Mouse (Mus musculus): ENCODE results near the gene Dock11. TPM values are rescaled to one million over a fixed set of nuclear protein-coding genes. Genes with fewer than 3 reads are reported as not detected.

Gene Dock11
- polyA plus RNA-seq (2012; fragmentation: generic; extraction: Trizol) = 2.2 TPM
- long read RNA-seq, experiment 1, partial matches to known transcripts = 1 of 1 reads
- long read RNA-seq, experiment 1, other reads (novel, unspliced or antisense) = 0 of 1 reads
- long read RNA-seq, experiment 2, full-length matches to known transcripts = 6 of 15 reads
- long read RNA-seq, experiment 2, partial matches to known transcripts = 3 of 15 reads
- long read RNA-seq, experiment 2, other reads (novel, unspliced or antisense) = 6 of 15 reads

- Histone ChIP-seq H3K27me3 (ENCODE audit: control insufficient read depth, insufficient read depth, insufficient read length) (no peaks in the 10 kb centered on the region), H3K36me3 (ENCODE audit: control insufficient read depth, insufficient read depth) (no peaks in the 10 kb centered on the region), H3K79me3 (ENCODE audit: low read depth) (no peaks in the 10 kb centered on the region), H3ac (ENCODE audit: control insufficient read depth, insufficient read length, low read depth) (peak within 1 kb of the TSS; percentile 84), H3K79me2 (ENCODE audit: control insufficient read depth, insufficient read depth) (no peaks in the 10 kb centered on the region), H3K4me3 (ENCODE audit: insufficient read depth, poor library complexity, severe bottlenecking) (peak within 1 kb of the TSS; percentile 46)
- TF ChIP-seq MYOG (IDR thresholded peaks at IDR 0.05; ENCODE audit: control insufficient read depth, extremely low read depth, insufficient read length) = no peak
These were observed at the start of gene Dock11 for GRCm38 (mm10) chrX:35888087-35888895. TSS of gene Dock11 (plus strand) at chrX:35888832.

GRCm38 (mm10) chrX:35879703-35880102, 8.9 kb upstream of the Dock11 start:
- peak; percentile 18 for TF ChIP-seq CTCF (IDR thresholded peaks at IDR 0.05; ENCODE audit: control insufficient read depth, insufficient read depth, insufficient read length)
- TF ChIP-seq MYOG (IDR thresholded peaks at IDR 0.05; ENCODE audit: control insufficient read depth, extremely low read depth, insufficient read length) = no peak
- TF ChIP-seq USF1 (IDR thresholded peaks at IDR 0.05; ENCODE audit: low read depth) = no peak
- no peak for TF ChIP-seq FOSL1 (IDR thresholded peaks at IDR 0.05; ENCODE audit: insufficient read depth, low read length, poor library complexity, severe bottlenecking)
- no peak for TF ChIP-seq CEBPB (IDR thresholded peaks at IDR 0.05; ENCODE audit: low read depth)
- no peak for TF ChIP-seq MAX (IDR thresholded peaks at IDR 0.05)
- TF ChIP-seq MYOD1 (IDR thresholded peaks at IDR 0.05; ENCODE audit: control insufficient read depth, insufficient read length, low read depth) = no peak
- H3K79me3 ChIP-seq (ENCODE audit: low read depth) = no peaks in the 10 kb centered on the region

DNA sequence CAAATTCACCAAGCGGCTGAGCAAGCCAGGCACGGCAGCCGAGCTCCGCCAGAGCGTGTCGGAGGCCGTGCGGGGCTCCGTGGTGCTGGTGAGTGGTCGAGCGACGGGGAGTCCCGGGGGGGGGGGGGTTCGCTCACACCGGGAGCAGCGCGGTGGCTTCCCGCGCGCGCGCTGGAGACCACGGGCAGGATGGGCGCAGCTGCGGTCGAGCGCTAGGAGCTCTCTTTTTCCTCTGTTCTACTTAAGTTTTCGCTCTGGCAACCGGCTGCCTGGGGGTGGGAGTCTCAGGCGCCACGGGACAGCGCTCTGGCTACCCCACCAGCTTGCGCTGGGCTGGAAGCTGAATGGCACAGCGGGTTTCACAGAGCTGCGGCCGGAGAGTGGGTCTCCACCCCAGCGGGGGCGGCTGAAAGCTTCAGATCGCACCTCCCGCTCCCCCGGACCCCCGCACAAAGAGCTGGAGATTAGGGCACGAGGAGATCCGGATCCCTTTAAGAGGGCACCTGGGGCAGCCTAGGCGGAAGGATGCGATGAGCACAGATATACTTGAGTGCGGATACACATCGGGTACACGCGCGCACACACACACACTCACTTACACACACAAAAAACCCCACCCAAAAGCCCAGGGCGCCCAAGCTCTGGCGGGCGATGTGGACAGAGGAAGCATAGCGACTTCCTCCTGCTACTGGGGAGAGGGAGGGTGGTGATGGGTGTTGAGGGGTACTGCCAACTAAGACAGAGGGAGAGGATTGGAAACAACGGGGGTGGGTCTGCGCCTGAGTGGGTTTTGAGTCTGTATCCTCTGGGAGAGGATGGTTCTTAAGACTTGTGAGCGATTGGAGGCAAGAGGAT, 540 bp downstream of the Dock11 start:
- no peak for TF ChIP-seq MYOG (IDR thresholded peaks at IDR 0.05; ENCODE audit: control insufficient read depth, extremely low read depth, insufficient read length)
- TF ChIP-seq USF1 (IDR thresholded peaks at IDR 0.05; ENCODE audit: low read depth) = no peak
- TF ChIP-seq FOSL1 (IDR thresholded peaks at IDR 0.05; ENCODE audit: insufficient read depth, low read length, poor library complexity, severe bottlenecking) = no peak
- no peak for TF ChIP-seq MYOD1 (IDR thresholded peaks at IDR 0.05; ENCODE audit: control insufficient read depth, insufficient read length, low read depth)
- no peak for TF ChIP-seq MAX (IDR thresholded peaks at IDR 0.05)
- TF ChIP-seq CEBPB (IDR thresholded peaks at IDR 0.05; ENCODE audit: low read depth) = no peak
- TF ChIP-seq CTCF (IDR thresholded peaks at IDR 0.05; ENCODE audit: control insufficient read depth, insufficient read depth, insufficient read length) = no peak
- no peaks in the 10 kb centered on the region for H3K79me3 ChIP-seq (ENCODE audit: low read depth)

More at GRCm38 (mm10) chrX:35879703-35880102, 8.9 kb upstream of the Dock11 start:
- Histone ChIP-seq H3K36me3 (ENCODE audit: control insufficient read depth, insufficient read depth) (no peaks in the 10 kb centered on the region), H3K27me3 (ENCODE audit: control insufficient read depth, insufficient read depth, insufficient read length) (no peaks in the 10 kb centered on the region), H3K4me3 (ENCODE audit: insufficient read depth, poor library complexity, severe bottlenecking) (no peak overlapping the region), H3K79me2 (ENCODE audit: control insufficient read depth, insufficient read depth) (no peaks in the 10 kb centered on the region), H3ac (ENCODE audit: control insufficient read depth, insufficient read length, low read depth) (no peak overlapping the region)

GRCm38 (mm10) chrX:35889800-35890106, 1.1 kb downstream of the Dock11 start:
- H3ac ChIP-seq (ENCODE audit: control insufficient read depth, insufficient read length, low read depth) = no peak overlapping the region
- TF ChIP-seq CTCF (IDR thresholded peaks at IDR 0.05; ENCODE audit: control insufficient read depth, insufficient read depth, insufficient read length) = no peak
- no peak for TF ChIP-seq MYOD1 (IDR thresholded peaks at IDR 0.05; ENCODE audit: control insufficient read depth, insufficient read length, low read depth)
- TF ChIP-seq CEBPB (IDR thresholded peaks at IDR 0.05; ENCODE audit: low read depth) = no peak
- no peak for TF ChIP-seq FOSL1 (IDR thresholded peaks at IDR 0.05; ENCODE audit: insufficient read depth, low read length, poor library complexity, severe bottlenecking)
- no peak for TF ChIP-seq USF1 (IDR thresholded peaks at IDR 0.05; ENCODE audit: low read depth)
- TF ChIP-seq MAX (IDR thresholded peaks at IDR 0.05) = no peak
- no peak for TF ChIP-seq MYOG (IDR thresholded peaks at IDR 0.05; ENCODE audit: control insufficient read depth, extremely low read depth, insufficient read length)
- H3K36me3 ChIP-seq (ENCODE audit: control insufficient read depth, insufficient read depth) = no peaks in the 10 kb centered on the region
- H3K27me3 ChIP-seq (ENCODE audit: control insufficient read depth, insufficient read depth, insufficient read length) = no peaks in the 10 kb centered on the region
- H3K79me3 ChIP-seq (ENCODE audit: low read depth) = no peaks in the 10 kb centered on the region
- no peaks in the 10 kb centered on the region for H3K79me2 ChIP-seq (ENCODE audit: control insufficient read depth, insufficient read depth)
- peak overlapping the region; percentile 46 for H3K4me3 ChIP-seq (ENCODE audit: insufficient read depth, poor library complexity, severe bottlenecking)

More for the DNA sequence above, 540 bp downstream of the Dock11 start:
- H3ac ChIP-seq (ENCODE audit: control insufficient read depth, insufficient read length, low read depth) = peak overlapping the region; percentile 84
- no peaks in the 10 kb centered on the region for H3K27me3 ChIP-seq (ENCODE audit: control insufficient read depth, insufficient read depth, insufficient read length)
- no peaks in the 10 kb centered on the region for H3K36me3 ChIP-seq (ENCODE audit: control insufficient read depth, insufficient read depth)
- no peaks in the 10 kb centered on the region for H3K79me2 ChIP-seq (ENCODE audit: control insufficient read depth, insufficient read depth)
- peak overlapping the region; percentile 46 for H3K4me3 ChIP-seq (ENCODE audit: insufficient read depth, poor library complexity, severe bottlenecking)

DNA sequence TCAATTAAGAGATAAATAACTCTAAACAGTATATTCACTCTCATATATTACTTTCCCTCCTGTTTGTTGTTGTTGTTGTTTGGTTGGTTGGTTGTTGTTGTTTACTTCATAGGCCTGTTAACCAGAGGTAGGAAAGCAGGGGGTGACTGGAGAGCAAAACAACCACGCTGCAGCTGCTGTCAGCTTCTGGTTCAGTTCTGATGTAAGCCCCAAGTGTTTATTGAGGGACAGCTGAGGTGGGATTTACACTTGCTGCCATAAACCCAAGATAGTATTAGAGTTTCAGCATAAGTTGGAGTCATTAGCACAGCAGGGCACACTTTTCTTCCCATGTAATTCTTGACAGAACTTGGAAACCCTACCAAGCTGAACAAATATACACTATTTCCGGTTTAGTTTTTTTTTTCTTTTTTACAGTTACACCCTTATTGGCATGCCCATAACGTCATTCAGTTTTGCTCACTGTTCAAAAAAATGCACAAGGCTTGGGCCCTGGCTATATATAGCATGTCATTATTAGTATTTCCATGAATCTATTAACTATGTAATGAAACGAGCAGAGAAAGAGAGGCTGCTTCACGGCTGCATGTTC, 3.0 kb downstream of the Dock11 start:
- Histone ChIP-seq H3ac (ENCODE audit: control insufficient read depth, insufficient read length, low read depth) (no peak overlapping the region), H3K79me3 (ENCODE audit: low read depth) (peaks cover 2% of the 10 kb centered on the region), H3K79me2 (ENCODE audit: control insufficient read depth, insufficient read depth) (no peaks in the 10 kb centered on the region), H3K27me3 (ENCODE audit: control insufficient read depth, insufficient read depth, insufficient read length) (no peaks in the 10 kb centered on the region), H3K4me3 (ENCODE audit: insufficient read depth, poor library complexity, severe bottlenecking) (no peak overlapping the region), H3K36me3 (ENCODE audit: control insufficient read depth, insufficient read depth) (no peaks in the 10 kb centered on the region)
- TF ChIP-seq USF1 (IDR thresholded peaks at IDR 0.05; ENCODE audit: low read depth) = no peak
- TF ChIP-seq MAX (IDR thresholded peaks at IDR 0.05) = no peak
- TF ChIP-seq MYOD1 (IDR thresholded peaks at IDR 0.05; ENCODE audit: control insufficient read depth, insufficient read length, low read depth) = no peak
- no peak for TF ChIP-seq CTCF (IDR thresholded peaks at IDR 0.05; ENCODE audit: control insufficient read depth, insufficient read depth, insufficient read length)
- TF ChIP-seq FOSL1 (IDR thresholded peaks at IDR 0.05; ENCODE audit: insufficient read depth, low read length, poor library complexity, severe bottlenecking) = no peak
- TF ChIP-seq MYOG (IDR thresholded peaks at IDR 0.05; ENCODE audit: control insufficient read depth, extremely low read depth, insufficient read length) = no peak
- TF ChIP-seq CEBPB (IDR thresholded peaks at IDR 0.05; ENCODE audit: low read depth) = no peak

Measured in C2C12 (cell line).